Mouse (Mus musculus) urinary bladder, postnatal 4 days (tissue): Measurements from ENCODE around the gene Shisal1.
A peak's percentile ranks its signal among the peaks of the same experiment; 100 is the strongest.

Experiments used
- DNase-seq, 2 experiments: peaks; one replicate each; pipeline ENCODE4 v3.0.0; 2021 to 2022; ENCODE audit warnings: low spot score in 2 of 2

The Shisal1 gene

DNA sequence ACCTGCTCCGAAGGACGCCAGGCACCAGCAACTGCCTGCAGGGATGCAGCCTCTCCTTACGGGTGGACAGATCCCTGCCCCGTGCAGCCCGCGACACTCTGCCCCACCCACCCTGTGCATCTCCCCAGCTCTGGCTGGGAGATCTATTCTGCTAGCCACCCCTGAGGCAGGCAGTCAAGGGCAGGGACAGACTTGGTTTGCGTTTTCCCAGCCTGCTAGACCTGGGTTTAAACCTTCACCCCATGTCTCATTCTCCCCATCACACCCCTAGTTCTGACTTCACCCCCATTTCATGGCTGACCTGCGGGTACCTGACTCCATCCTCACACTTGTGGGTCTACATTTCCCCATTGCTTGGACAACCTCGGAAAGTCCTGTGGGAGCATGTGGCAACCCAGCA lies at the start of gene Shisal1:
TSS of gene Shisal1 (minus strand) at position 101 of the 400 bp plus-strand sequence.
- DNase-seq: no peak

DNA sequence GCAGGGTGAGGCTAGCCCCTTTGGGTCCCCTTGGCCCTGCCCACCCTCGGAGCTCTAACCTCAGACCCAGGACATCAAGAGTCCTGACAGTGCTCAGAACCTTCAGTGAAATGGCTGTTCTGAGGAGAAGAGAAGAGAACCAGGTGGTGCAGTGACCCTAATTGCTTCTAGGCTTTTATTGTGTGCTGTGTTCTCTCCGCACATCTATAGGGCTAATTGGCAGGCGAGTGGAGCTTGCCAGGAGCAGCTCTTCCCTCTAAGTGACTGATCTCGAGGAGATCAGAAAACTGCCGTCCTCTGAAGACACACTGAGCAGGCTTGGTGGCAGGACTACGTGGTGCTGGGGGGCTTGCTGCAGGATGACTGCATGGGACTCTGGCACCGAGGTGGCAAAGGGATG lies 43.6 kb upstream of the Shisal1 start:
- no peak for DNase-seq

DNA sequence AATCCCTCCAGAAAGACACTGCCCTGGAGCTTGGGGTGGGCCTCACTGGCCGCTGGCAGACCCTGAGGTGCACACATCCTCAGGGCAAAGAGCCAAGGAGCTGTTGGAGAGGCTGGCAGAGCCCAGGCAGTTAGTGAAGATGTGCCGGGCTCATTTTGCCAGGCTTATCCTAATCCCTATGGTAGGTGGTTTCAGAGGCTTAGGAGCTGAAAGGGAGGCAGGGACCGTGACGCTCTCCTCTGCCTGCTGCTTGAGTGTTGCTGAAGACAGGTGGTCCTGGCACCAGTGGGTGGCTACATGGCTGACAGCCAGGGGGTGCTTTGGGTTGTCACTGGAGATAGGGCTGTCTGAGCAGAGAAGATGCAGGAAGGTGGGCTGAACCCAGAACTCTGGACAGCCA lies 37.4 kb upstream of the Shisal1 start:
- no peak for DNase-seq

DNA sequence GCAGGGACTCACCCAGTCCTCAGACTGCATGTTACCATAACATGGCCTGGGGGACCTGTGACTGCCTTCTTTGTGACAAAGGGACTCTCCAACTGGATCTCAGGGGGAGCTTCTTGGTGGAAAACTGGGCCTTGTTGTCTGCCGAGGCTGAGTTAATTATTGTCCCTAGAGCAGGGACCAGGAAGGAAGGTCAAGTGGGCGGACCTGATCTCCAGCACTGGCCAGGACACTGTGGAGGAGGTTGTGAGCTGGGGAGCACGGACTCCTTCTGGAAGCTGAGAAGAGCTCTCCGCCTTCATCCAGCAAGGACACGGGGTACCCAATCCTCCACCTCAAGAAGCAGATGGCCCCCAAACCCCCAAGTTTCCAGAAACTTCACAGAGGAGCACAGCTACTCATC lies 36.7 kb upstream of the Shisal1 start:
- no peak for DNase-seq

DNA sequence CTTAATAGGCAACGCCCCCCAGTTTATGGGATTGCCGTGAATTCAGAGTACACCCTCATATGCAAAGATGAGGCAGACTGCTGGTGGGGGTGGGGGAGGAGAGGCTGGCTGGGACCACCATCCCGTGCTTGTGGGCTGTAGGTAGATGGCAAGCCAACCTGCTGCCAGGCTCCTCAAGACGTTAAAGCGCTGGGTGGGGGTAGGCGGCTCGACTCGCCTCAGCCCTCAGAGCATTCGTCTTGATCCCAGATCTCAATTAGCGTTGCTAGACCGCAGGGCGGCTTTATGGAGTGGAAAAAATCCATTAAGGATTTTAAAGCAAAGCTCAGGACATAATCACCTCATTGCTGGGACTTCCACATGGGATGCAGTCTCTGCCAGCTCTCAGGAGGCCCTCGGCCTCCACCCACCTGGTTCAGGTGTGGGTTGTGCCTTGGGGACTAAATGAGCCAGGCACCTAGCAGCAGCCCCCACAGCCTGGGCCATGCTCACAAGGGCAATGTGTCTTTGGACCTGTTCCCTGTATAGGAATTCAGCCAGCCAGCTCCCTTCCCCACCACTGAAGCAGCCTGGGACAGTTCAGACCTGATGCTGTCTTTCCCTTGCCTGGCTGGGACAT lies 34.5 kb upstream of the Shisal1 start:
- DNase-seq: no peak

DNA sequence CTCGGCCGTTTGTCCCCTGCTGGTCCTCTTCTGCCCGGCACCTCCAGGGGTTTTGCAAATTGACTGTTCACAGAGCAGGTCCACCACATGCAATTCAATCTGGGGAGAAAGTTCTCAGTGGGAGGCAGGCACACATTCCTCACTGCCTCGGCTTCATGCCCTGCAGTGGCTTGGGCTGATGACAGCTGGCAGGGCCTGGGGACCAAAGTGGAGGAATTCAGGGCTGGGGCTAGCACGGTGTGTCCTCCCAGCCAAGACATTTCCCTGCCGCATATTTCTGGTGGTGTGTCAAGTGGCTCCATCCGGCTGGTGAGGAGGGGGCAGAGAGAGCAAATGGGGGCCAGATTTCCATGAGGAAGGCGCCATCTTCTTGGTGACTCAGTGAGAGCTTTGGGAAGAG lies 22.5 kb upstream of the Shisal1 start:
- no peak for DNase-seq

DNA sequence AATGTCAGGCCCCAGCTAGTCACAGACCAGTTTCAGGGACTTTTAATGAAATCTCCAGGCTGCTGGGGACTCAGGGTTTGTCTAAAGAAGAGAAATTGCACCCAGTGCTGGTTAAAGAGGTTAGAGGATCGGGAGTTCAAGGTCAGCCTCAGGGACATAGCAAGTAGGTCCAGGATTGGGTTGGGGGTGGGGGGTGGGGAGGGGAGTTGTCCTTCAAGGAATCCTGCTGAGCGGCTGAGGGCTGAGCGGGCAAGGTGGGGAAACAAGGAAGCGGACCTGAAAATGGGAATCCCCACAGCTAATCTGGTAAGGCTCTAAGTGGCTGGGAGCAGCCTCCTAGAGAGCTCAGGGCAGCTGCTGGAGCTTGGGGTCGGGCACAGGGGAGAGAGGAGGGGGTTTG lies 20.9 kb upstream of the Shisal1 start:
- no peak for DNase-seq

DNA sequence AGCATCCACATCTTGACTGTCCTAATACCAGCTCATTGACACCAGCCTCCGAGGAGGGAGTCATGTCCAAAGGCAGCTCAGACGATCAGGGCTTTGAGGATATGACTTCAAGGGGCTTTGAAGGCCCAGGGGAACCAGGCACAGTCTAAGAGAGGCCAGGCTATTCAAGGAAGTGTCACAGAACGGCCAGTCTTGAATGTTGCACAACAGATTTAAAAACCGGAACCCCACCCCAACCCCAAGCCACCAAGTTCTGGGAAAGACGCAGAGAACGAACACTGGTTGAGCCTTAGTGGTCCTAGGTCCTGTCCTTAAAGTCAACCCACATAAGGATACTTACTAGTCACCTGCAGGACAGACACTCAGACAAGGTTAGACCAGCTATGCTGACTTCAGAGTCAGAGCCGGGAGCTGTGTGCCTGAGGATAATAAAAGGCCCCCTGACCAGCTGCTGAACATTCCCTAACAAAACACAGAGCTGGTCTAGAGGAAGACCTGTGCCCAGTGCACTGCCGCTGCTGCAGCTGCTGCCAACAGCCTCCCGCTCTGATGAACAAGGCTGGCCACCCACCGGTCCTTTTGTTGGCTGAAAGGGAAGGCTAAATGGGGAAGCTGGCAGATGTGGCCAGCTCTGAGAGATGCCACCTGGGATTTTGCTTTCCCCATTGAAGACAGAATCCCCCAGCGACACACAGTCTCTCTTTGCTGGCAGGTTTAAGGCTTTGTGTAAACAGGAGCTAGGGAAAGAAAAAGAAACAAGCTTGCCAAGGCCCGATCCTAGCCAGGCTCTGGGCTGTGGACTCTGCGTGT lies 19.8 kb upstream of the Shisal1 start:
- DNase-seq: no peak

DNA sequence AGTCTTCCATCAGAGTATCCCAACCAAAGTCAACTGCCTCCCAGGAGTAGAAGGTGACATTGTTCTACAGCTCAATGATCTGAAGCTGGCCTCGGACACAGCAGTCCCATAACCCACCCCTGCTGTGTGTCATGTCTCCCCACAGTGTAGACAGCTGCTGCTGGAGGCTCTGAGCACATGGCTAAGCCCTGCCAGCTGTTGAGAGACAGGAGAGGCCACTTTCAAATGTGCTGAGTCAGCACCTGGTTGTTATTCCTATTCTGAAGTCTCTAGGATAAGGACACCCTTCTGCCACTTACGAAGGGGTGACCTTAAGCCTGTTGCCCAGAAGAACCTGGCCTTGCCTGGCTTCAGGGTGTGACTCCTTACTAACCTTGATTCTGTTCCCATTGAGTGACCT lies 14.5 kb upstream of the Shisal1 start:
- no peak for DNase-seq

DNA sequence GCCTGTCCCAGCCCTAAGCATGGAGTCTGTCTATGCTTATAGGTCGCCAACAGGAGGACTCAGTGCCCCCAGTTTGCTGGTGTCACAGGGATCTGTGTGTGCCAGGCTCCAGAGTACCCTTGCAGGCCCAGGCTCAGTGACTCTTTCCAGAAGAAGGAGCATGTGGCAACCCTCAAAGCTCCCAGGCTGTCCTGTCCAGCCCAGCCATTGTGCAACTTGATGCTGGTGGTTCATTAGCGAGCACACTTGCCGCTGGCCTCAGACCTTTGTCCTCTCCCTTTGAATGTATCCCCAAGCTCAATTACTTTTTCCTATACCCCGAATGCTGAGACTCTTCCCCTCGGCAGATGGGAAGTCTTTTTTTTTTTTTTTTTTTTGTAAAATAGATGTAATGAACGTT lies 12.1 kb upstream of the Shisal1 start:
- no peak for DNase-seq

DNA sequence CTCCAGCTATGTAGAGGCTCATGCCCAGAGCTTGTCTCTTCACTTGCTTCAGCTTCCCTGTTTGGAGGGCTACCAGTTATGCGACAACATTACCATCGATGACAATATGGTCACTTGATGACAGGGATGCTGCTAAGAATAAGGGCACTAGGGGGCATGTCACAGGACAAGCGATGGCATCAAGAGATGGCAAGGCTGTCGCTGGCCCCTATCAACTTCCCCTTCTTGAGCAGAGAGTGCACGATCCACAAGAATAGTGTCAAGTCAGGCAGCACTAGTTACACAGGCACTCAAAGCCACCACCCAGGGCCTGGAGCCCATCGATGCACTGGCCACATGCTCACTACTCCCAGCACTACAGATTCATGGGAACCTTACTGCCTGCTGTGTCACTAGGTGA lies 8.4 kb upstream of the Shisal1 start:
- no peak for DNase-seq

DNA sequence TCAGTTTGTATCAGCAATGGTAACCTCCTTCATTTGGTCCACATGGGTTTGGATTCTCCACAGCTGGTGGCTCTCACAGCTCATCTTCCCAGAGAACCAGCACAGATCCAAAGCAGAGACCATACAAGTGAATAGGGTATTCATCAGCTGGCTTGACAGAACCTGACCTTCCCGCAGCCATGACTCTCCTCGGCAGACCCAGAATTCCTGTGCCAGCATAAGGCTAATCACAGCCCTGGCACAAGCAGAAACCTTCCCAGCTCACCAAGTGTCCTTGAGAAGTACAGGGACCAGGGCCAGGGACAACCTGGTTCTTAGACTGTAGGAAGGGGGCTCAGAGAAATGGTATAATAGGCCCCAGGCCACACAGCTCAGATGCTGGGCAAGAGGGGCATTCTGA lies 6.2 kb upstream of the Shisal1 start:
- no peak for DNase-seq

DNA sequence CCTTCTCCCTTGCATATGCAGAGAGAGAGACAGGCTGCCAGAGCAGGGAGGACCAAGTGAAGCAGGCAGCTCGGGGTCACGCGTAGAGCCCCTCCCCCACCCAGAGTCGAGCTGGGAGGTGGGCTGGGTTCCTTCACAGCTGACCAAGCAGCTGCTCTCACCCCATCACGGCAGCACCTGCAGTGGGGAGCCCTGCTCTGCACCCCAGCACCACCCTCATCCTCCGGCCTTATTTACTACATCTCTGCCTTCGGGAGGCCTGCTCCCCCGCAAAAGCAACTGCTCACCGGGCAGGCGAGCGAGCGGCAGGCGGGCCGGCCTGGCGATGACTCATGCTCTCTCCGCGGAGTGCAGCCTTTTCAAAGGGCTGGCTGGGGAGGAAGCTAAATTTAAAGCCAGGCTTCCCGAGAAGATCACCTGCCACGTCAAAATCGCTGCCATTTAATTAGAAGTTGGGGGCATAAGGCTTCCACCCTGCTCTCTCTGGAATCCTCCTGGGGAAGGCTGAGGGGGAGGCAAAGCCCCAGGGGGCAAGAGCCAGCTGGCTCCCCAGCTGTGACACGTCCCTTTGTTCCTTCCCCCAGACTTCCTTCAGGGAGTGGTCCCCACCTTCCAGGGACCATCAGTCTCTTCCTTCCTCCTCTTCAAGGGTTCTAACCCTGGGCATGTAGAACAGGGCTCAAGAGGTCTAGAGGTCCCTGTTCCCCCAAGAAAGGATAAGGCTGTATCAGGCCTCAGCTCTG lies 3.7 kb upstream of the Shisal1 start:
- DNase-seq: peak; percentile 61 to 76

DNA sequence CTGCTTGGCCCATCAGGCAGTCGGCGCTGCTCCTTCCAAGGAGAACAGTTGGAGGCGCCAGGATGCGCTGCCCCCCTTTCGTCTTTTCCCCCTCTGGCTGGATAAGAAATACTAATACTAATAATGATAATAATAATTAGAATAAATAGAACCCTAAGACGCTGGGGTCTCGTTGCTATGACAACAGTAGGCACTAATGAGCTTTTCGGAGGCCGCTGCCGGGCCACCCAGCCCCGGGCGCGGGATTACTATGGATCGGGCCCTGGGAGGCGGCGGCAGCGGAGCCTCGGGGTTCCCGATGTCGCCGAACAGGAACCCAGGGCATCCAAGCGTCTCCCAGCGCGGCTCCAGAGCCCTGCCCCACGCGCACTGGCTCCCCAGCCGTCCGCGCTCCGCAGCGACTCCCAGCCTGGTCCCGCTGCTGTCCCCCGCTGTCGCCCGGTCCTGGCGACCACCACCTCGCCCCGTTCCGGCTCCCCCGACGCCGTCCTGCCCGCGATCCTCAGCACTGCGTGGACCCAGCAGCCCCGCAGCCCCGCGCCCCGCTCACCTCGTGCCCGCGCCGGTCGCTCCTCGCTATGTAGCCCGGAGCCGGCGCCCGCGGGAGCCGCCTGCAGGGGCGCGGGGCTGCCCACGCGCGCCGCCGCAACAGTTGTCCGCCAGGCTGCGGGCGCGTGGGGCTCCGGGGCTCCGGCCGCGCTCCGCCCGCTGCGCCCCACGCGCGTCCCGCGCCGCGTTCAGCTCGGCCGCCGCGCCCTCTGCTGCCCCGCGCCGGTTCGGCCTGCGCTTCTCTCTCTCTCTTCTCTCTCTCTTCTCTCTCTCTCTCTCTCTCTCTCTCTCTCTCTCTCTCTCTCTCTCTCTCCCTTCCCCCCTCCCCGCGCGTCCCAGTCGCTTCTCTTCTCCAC lies 833 bp downstream of the Shisal1 start:
- no peak for DNase-seq

DNA sequence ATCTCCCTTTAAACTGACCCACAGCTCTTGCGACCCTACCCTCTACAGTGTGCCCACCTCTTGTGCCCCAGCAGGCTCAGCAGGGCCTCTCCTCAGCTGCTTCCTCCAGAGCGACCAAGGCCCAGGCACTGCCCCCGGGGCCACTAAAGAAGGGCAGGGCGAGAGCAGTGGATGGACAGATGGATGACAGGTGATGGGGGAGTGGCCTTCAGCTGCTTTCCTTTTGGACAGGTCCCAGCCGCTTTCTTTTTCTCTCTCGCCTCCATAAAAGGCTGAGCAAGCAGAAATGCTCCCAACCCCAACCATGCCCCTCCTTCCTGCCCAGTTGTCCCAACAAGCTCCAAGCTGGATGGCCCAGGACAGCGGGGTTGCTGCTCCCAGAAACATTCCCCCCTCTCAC lies 2.7 kb downstream of the Shisal1 start:
- DNase-seq: no peak

DNA sequence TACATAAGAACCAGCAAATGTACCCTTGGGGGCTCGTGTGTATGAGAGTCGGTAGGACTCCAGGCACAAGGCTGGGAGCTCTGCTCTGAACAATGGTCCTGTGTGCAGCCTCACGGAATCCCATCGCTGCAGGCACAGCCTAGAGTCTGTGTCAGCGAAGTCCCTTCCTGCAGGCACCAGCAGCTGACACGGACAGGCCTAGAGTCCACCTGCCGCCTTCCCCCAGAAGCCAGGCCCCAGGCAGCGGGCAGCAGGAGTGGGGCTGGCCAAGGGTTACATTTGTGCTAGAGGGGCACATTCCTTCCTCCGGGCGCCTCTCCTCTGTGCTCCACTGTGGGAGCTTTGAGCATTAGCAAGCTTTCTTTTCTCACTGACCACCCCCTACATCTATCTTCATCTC lies 3.3 kb downstream of the Shisal1 start:
- DNase-seq: no peak

DNA sequence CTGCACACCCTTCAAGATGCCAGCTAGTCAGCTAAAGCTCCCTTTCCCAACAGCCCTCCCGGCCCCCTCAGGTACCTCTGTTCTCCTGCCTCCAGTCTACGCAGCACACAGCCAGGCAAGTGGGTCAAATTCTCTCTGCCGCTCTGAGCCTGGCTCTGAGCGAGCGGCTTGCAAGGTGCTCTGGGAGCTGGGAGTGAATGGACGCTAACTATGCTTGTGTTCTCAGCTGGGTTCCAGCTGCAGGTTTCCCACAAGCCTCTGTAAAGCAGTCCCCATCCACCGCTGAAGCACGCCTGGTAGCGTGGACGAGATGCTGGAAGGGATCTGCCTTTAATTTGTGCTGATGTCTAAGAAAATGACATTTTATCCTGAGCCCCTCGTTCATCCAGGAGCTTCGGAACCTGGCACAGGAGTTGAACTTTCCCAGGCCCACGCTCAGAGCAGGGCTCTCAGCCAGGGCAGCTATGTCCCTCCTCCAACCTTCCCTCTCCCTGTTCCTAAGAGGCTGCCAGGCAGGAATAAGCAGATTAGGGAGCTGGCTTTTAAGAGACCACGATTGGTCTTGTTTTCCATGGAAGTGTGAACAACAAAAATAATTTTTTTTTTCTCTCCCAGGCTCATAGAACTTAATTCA lies 5.1 kb downstream of the Shisal1 start:
- no peak for DNase-seq

DNA sequence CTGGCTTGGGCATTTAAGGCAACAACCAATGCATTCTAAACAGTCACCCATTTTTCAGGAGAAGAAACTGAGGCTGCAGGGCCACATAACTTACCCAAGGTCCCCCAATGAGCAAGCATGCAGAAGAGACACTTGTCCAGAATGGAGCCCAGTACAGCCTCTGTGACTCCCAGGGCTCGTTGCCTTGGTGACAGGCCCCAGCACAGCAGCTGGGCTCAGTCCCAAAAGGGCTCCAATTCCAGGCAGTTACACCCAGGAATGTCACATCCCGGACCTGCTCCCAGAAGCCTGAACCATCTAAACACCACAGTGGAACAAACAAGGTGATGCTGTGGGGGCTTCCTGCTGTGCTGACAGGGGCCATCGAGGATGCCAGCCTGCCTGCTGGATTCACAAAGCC lies 6.1 kb downstream of the Shisal1 start:
- no peak for DNase-seq

DNA sequence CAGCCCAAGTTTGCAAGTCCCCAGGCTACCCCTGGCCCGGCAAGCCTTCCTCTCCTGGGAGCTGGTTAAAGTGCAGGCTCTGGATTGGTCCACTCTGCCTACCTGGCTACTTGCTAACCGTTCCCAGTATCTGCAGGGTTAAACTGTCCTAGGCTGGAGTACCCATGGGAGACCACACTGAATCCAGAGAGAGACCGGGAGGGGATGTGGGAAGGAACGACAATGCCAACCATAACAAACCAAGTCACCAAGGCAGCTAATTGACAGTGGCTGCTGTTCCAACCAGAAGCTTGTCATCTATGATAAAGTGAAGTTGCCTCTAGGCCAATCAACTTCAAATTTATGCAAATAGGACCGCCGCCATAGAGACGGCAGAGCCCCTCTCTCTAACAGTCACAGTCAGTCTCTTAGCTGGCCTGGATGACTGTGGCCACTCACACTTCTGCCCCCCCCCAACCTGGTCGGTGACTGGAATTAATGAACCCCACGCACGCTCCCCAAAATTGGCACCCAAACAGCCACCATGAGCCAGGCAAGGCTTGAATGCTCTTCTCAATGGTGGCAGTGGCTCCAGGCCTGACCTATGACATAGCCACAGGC lies 13.2 kb downstream of the Shisal1 start:
- DNase-seq: no peak

DNA sequence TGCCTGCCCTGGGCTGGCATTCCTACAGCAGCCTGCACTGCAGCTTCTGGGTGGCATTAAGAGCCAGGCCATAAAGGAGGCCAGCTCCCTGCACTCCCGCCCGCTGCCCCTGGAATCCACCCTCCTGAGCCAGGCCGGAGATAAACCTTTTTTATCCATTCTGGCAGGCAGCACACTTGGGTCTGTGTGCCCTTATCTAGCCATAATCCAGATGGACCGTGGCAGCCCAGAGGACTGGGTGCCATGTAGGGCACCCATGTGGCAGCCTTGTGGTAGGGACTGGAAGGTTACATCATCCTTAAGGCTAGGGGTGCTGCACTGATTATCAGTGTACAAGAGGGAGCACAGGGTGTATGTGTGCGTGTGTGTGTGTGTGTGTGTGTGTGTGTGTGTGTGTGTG lies 16.4 kb downstream of the Shisal1 start:
- DNase-seq: peak in 1 of 2 experiments; percentile 27

DNA sequence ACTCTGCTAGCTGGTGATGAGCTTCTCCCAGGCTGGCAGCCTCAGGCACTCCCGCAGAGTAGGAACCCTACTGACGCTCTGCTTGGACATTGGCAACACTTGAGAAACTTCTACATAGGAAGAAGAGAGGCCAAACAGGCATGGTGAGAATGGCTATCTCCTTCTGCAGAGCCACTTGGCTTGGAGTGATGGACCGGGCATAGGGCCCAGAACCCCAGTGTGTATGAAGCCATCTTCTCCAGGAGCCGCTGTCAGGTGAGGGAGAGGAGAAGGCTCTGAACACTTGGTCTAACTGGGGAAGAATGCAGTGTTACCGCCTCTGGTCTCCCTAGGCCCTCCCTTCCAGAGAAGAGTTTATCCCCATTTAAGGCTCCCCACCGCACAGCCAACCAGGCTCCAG lies 19.3 kb downstream of the Shisal1 start:
- peak in 1 of 2 experiments; percentile 39 for DNase-seq
